Mouse (Mus musculus) forebrain, embryonic 14.5 days (tissue): ENCODE data around the gene Bud23. TPM values are rescaled to one million over a fixed set of nuclear protein-coding genes. Genes with fewer than 3 reads are reported as not detected.

Experiments
- ATAC-seq: fragments of 200-750 bp; cut with Nextera tagmentation; 2 replicates; pipeline ENCODE4 v1.8.0; 2017; ENCODE audit warnings: mild to moderate bottlenecking, moderate library complexity
- DNase-seq: peaks from one replicate; pipeline ENCODE4 v3.0.0-alpha.2; 2015; ENCODE audit warnings: low spot score
- H3K27ac ChIP-seq: fragments of 300-500 bp; sonication (generic); 2 replicates; pipeline ENCODE4 v1.5.1; 2014; ENCODE audit warnings: low read depth, mild to moderate bottlenecking, control low read depth, low read length, moderate library complexity
- H3K27me3 ChIP-seq: fragments of 300-500 bp; sonication (generic); replicated peaks from 2 replicates; pipeline ENCODE4 v1.6.1; 2014; ENCODE audit warnings: low read length, control low read depth, mixed read lengths; ENCODE audit not compliant: control insufficient read depth, insufficient read depth
- H3K36me3 ChIP-seq: fragments of 300-500 bp; sonication (generic); 2 replicates; pipeline ENCODE4 v1.6.1; 2014; ENCODE audit warnings: low read length, control low read depth; ENCODE audit not compliant: control insufficient read depth, insufficient read depth
- H3K4me1 ChIP-seq: fragments of 300-500 bp; sonication (generic); 2 replicates; pipeline ENCODE4 v1.6.1; 2014; ENCODE audit warnings: antibody characterized with exemption, low read length, control low read depth; ENCODE audit not compliant: control insufficient read depth, insufficient read depth
- H3K4me2 ChIP-seq: fragments of 300-500 bp; sonication (generic); 2 replicates; pipeline ENCODE4 v1.6.1; 2014; ENCODE audit warnings: mild to moderate bottlenecking, control low read depth, low read length
- H3K4me3 ChIP-seq: fragments of 300-500 bp; sonication (generic); 2 replicates; pipeline ENCODE4 v1.5.1; 2014; ENCODE audit warnings: low read depth, low read length, control low read depth
- H3K9ac ChIP-seq: fragments of 300-500 bp; sonication (generic); 2 replicates; pipeline ENCODE4 v1.6.1; 2014; ENCODE audit warnings: mild to moderate bottlenecking, low read length, control low read depth, moderate library complexity
- H3K9me3 ChIP-seq: fragments of 300-500 bp; sonication (generic); replicated peaks from 2 replicates; pipeline ENCODE4 v1.6.1; 2016; ENCODE audit warnings: low read length, control low read depth, mixed read lengths; ENCODE audit not compliant: control insufficient read depth
- WGBS: fragments of 180-500 bp; shearing (Covaris S2); extraction: QIAGEN DNeasy Blood & Tissue Kit; methylation state at CpG from one replicate; pipeline ENCODE4 v1.1.7; 2014; 5-methylcytosine and 5-hydroxymethylcytosine counted together
- polyA plus RNA-seq: library from polyadenylated mRNA; unstranded; fragments of >200 nt; fragmentation: Nextera tagmentation; extraction: Ambion mirVana; gene quantifications from 2 replicates; pipeline ENCODE4 v1.2.1, GENCODE M21; 2014

Gene Bud23
- polyA plus RNA-seq, 1 experiment from 2014 or later, result 92.7 TPM

DNA sequence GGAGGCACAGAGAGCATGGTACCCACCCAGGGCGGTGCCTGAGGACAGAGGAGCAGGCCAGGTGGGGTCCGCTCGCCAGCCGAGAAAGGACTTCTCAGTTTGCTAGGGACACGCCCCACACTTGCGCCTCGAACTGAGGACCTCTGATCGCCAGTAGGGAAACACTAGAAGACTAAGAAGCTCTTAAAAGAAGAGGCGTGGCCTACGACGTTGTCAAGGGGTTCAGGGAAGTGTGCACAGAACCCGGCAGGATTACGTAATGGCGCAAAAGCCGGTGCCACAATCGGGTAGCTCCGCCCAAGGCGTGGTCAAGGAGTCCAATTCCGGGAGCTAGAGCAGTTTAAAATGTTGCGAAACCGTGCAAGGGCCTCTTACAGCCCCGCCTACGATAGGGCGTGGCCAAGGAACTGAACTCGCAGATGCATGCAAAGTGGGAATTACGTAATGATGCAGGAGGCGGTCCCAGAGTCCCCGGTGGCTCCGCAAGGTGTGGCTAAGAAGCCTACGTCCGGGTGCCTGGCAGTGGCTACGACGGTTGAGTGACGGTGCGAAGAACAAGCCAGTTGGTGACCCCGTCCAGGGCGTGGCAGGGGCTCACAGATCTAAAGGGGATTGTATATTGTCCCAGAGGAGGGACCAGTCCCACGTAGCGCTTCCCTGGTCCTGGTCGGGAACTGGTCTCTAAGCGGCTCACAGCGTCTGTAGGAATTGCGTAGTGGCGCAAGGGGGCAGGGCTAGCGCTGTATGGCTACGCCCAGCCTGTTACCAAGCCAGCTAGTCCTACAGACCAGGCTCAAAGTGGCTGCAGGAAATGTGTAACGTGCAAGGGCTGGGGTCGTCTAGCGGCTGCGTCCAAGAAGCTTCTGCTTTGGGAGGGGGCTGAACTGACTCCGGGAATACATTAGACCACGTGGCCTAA lies 55.8 kb downstream of the Bud23 start, which contains the start of gene Abhd11:
Abhd11 (plus strand) TSS at position 482 of the 919 bp plus-strand sequence.
- Histone ChIP-seq H3K36me3 (no peaks in the 10 kb centered on the region), H3K27ac (peak within 1 kb of the TSS; percentile 97), H3K4me2 (peak within 1 kb of the TSS; percentile 84), H3K9ac (peak within 1 kb of the TSS; percentile 71), H3K27me3 (no peaks in the 10 kb centered on the region), H3K4me3 (peak within 1 kb of the TSS; percentile 56), H3K4me1 (peaks cover 7% of the 10 kb centered on the region; the same call in 1 of the 2 replicates), H3K9me3 (no peaks in the 10 kb centered on the region)
- ATAC-seq (peak; percentile 89), DNase-seq (peak; percentile 100)
- under 1% methylated on average over 52 of the region's 52 CpGs for WGBS

DNA sequence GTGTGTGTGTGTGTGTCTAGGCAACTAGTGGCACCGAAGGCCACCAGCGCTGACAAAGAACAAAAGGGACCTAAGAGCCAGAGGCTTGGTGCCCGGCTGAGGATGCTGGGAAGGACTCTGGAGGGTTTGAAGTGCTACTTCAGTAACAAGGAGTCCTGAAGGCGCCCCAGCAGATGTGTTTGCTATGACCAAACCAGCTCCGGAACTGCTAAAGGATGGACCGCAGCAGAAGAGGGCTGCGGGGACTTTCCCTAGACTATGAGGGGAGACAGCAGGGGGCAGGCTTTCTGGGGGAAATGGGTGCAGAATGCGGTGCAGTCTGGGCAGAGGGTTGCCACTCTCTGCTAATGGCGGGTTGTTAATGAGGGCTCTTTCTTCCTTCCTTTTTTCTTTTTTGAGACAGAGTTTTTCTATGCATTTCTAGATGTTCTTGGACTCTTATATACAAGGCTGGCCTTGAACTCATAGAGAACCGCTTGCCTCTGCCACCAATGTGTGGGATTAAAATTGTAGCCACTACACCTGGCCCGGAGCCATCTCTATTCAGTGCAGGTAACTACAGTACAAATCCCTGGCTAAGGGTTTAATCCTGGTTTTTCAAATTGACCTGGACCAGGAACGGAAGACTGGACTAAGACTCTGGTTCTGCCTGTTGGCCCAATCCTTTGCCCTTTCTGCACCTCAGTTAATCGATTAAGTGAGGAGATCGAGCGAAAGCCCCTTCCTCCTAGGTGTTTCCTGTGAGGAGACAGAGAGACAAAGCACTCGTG lies 56.8 kb downstream of the Bud23 start:
- Histone ChIP-seq H3K36me3 (no peaks in the 10 kb centered on the region), H3K4me1 (peaks cover 7% of the 10 kb centered on the region; the same call in 1 of the 2 replicates), H3K27ac (peak overlapping the region; percentile 97), H3K9me3 (no peaks in the 10 kb centered on the region), H3K27me3 (no peaks in the 10 kb centered on the region), H3K9ac (peak overlapping the region; percentile 71), H3K4me2 (peak overlapping the region; percentile 84), H3K4me3 (peak overlapping the region; percentile 56)
- no peak for ATAC-seq
- 32% methylated on average over 16 of the region's 16 CpGs for WGBS
- no peak for DNase-seq

Other genes starting within 250 kb of the Bud23 start
- not detected in 2 replicates for gene Tmem270, start 158.2 kb downstream of the Bud23 start, polyA plus RNA-seq
- 0.22 TPM in 1 of 2 replicates, not detected in the other for gene Cldn13, start 149.4 kb downstream of the Bud23 start, polyA plus RNA-seq
- 6.3 and 9.4 TPM in 2 replicates for gene Mettl27, start 132.6 kb downstream of the Bud23 start, polyA plus RNA-seq
- gene Cldn4, start 118.0 kb downstream of the Bud23 start, polyA plus RNA-seq, result not detected in 2 replicates
- 5.9 and 9.0 TPM in 2 replicates for gene Cldn3, start 78.7 kb downstream of the Bud23 start, polyA plus RNA-seq
- 66.9 and 70.7 TPM in 2 replicates for gene Abhd11, start 55.8 kb downstream of the Bud23 start, polyA plus RNA-seq
- 57.0 and 78.5 TPM in 2 replicates for gene Stx1a, start 41.5 kb downstream of the Bud23 start, polyA plus RNA-seq
- gene Dnajc30, start 757 bp downstream of the Bud23 start, polyA plus RNA-seq, result 36.3 and 38.8 TPM in 2 replicates
- gene Vps37d, start 13.3 kb upstream of the Bud23 start, polyA plus RNA-seq, result 25.0 and 28.9 TPM in 2 replicates
- gene Mlxipl, start 24.9 kb upstream of the Bud23 start, polyA plus RNA-seq, result 0.36 and 0.64 TPM in 2 replicates
- gene Tbl2, start 84.7 kb upstream of the Bud23 start, polyA plus RNA-seq, result 16.3 and 17.4 TPM in 2 replicates
- 47.4 and 48.9 TPM in 2 replicates for gene Bcl7b, start 103.3 kb upstream of the Bud23 start, polyA plus RNA-seq
- gene Baz1b, start 122.3 kb upstream of the Bud23 start, polyA plus RNA-seq, result 35.5 and 44.3 TPM in 2 replicates
- gene Fzd9, start 186.3 kb upstream of the Bud23 start, polyA plus RNA-seq, result 11.4 and 12.4 TPM in 2 replicates